Mouse (Mus musculus) C2C12 (cell line): ENCODE results near the gene Mink1.

Source experiments
- CEBPB ChIP-seq: IDR thresholded peaks from one replicate; pipeline ENCODE4 v1.6.1; 2011; ENCODE audit warnings: low read depth, mild to moderate bottlenecking, control low read depth, moderate library complexity
- CTCF ChIP-seq: IDR thresholded peaks from one replicate; pipeline ENCODE4 v1.5.1; 2011; ENCODE audit not compliant: control insufficient read depth, insufficient read depth, insufficient read length
- MAX ChIP-seq: IDR thresholded peaks from one replicate; pipeline ENCODE4 v1.6.1; 2011; ENCODE audit warnings: mild to moderate bottlenecking, control low read depth
- USF1 ChIP-seq: IDR thresholded peaks from one replicate; pipeline ENCODE4 v1.6.1; 2011; ENCODE audit warnings: low read depth, mild to moderate bottlenecking, control low read depth, moderate library complexity

GRCm38 (mm10) chr11:70645461-70646258 lies 83.0 kb downstream of the Mink1 start:
- TF ChIP-seq CTCF (no peak), USF1 (no peak), CEBPB (no peak), MAX (no peak)
